Mouse (Mus musculus) kidney, adult 9 months (tissue): ENCODE data around the gene Safb2.

Source experiments
- DNase-seq: peaks from one replicate; pipeline ENCODE4 v3.0.0; 2022

The Safb2 gene

DNA sequence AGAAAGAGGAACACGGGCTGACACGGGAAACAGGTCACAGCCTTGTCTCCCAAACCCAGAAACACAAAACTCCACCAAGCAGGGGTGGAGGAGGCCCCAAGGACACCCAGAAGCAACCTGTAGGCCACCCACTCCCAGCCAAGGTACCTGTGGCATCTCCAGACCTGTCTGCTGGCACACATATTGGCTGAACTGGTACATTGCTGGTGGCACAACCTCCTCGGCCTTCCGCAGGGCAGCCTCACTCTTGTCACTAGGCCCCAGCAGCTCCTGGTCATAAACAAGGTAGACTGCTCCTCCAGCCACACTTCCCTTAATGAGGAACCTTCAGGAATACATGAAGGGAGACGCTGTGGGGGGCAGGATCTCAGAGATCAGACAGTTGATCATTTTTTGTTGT, 24.3 kb upstream of the Safb2 start:
- DNase-seq = no peak

DNA sequence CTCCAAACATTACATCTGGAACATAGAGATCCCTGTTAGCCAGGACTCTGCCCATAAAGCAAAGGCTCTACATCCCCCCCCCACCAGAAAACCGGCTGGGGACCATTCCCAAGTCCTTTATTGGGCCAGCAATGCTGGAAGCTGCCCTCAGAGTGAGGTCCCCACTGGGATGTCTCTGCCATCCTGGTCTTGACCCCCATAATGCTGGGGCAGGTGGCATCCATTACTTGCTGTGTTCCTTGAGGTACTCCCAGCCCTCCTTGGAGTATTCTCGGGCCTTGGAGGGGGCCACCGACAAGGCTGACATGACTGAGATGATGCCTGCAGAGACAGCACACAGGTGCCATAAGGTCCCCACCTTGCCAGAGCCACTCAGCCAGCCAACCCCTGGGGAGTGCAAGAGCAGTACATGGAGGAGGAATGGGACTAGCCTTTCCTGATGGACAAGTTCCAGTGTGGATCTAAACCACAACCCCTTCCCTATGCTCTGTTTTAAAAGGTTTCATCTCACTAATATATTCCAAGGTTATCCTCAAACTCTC, 23.2 kb upstream of the Safb2 start:
- no peak for DNase-seq

DNA sequence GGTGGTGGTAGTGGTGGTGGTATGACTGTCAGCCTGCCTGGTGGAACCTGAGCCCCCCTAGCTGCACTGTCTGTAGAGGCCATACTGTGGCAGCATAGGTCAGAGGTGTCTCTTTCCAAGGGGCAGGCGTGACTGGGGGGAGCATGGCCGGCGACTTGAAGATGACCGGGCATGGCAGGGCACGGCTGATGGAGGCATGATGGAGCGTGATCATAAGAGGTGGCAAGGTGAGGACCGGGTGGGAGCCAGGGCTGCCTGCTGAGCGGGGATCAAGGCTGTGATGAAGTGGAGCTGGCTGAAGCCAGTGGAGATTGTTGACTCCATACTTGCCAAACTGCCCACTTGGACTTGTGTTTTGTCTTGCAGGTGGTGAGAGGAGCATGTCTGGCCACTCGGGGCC, 21.0 kb upstream of the Safb2 start:
- no peak for DNase-seq

DNA sequence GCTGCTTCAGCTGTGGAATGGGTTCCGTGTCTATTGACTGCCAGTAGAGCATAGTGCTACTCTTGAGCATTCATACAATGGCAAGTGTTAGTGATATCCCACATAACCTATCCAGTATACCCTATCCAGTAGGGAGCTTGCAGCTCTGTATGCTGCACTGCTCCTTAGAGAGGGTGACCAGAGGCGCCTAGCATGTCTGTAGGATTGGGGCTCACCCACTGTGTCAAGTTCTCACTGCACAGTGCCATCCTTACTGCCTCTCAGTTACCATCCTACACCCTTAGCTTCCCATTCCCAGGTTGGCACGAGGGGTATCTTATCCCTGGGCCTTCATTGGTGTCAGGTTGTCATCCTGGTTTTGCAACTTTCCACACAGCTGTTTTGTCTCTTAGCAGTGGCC, 20.0 kb upstream of the Safb2 start:
- DNase-seq = no peak

DNA sequence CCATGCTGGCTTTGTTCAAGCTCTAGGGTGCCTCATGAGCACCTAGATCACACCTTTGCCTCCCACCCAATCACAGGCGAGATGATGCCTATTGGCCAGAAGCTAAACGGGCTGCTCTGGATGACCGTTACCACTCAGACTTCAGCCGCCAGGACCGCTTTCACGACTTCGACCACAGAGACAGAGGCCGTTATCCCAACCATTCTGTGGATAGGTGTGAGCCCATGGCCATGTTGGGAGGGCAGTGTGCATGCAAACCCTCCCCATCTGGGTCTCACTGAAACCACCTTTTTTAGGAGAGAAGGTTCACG, 19.6 kb upstream of the Safb2 start:
- no peak for DNase-seq

DNA sequence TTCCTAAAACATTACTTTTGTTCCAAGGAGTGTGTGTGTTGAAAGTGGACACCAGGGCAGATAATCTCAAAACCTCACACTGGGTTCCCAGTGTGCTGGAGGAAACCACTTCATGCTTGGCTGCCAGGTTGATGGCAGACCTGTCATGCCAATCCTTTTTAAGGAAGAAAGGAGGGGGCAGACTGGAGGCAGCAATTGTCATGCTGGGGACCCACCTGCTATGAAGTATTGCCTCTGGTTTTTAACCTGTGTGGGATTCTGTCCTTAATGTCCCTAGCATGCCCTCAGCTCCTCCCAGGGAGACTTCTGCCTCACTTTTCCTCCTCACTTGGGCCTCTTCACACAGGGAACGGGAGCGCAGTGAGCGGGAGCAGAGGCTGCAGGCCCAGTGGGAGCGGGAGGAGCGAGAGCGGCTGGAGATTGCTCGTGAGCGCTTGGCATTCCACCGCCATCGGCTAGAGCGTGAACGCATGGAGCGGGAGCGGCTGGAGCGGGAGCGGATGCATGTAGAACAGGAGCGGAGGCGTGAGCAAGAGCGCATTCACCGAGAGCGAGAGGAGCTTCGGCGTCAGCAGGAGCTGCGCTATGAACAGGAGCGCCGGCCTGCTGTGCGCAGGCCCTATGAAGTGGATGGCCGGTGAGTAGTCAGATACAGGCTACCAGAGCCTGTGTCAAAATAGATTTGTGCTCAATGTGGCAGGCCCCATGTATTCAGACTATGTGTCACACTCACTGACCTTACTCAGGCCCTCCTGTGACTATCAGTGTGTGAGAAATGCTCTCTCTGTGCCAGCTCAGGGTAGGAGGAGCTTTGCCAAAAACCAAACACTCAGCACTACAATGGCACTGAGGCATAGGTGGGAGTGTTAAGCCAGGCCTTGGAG, 19.0 kb upstream of the Safb2 start:
- DNase-seq = no peak

DNA sequence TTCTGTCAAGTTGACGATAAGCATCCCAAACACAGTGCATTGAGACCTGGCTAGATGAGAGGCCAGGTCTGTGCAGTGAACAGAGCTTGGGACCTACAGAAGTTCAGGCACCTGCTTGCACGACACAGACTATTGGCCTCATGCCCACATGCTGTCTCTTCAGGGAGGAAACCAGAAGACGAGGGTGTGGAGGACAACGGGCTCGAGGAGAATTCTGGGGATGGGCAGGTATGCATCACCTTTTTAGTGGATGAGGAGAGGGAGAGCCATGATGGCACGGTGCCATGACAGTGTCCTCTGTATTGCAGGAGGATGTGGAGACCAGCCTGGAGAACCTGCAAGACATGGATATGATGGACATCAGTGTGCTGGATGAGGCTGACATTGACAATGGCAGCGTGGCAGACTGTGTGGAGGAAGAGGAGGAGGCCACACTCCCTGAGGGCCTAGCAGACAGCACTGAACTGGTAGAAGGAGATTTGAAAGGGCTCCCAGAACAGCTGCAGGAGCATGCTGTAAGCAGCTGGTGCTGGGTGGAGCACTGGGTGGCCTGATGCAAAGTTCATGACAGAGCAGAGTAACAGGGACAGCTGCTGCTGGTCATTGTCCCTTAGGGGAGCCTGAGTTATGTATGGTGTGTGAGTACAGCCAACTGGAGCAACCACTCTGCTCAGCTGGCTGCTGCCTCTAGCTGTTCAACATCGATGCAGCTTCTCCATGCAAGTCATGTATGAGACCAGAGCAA, 9.3 kb upstream of the Safb2 start:
- no peak for DNase-seq

DNA sequence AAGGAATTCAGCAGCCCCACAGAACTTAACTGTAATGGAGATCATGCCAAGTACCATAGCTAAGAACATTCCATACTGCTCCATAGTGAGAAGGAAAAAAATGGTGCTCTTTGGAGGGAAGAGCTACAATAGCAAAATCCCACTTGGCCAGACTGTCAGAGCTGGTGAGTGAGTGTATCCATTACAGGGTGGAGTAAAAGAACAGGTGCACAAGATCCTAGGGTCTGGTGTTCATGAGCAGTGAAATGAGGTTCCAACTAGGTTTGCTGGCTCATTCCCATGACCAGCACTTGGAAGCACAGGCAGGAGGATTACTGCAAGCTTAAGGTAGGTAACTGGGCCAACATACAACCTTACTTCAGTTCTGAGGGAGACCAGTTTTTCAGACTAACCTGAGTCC, 8.2 kb upstream of the Safb2 start:
- DNase-seq = no peak

DNA sequence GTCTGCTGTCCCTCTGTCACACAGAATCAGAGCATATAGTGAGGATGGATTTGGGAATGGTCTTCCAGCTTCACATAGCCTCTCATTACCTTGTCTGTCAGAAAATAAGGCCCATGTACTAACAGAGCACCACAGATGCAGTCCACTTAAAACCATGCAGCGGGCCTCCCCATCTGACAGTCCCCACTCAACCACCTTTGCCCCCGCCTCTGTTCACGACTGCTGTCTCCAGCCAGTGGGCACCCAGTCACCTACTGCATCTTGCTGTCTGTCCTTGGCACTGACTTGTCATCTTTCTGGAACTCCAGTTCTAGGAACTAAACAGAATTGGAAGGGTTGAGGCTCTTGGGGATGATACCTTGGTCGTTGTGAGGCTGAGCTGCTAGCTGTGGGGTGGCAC, 4.5 kb upstream of the Safb2 start:
- no peak for DNase-seq

DNA sequence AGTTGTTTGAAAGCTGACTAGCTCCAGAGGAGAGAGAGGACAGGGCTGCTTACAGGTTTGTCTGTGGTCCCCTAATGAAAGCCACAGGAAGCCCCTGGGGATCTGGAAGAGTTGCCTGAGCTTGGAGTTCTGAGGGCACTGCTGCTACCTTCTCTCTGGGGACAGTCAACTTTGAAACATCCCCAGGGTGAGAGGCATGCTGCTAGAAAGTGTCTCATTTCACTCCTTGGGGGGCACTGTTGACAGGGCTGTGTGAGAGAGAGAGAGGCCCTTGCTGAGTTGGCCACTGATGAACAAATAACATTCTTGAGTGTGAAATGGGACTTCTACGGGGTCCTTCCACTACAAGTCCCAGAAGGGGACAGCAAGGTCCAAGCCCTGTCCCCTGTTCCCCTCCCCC, 3.4 kb upstream of the Safb2 start:
- no peak for DNase-seq

DNA sequence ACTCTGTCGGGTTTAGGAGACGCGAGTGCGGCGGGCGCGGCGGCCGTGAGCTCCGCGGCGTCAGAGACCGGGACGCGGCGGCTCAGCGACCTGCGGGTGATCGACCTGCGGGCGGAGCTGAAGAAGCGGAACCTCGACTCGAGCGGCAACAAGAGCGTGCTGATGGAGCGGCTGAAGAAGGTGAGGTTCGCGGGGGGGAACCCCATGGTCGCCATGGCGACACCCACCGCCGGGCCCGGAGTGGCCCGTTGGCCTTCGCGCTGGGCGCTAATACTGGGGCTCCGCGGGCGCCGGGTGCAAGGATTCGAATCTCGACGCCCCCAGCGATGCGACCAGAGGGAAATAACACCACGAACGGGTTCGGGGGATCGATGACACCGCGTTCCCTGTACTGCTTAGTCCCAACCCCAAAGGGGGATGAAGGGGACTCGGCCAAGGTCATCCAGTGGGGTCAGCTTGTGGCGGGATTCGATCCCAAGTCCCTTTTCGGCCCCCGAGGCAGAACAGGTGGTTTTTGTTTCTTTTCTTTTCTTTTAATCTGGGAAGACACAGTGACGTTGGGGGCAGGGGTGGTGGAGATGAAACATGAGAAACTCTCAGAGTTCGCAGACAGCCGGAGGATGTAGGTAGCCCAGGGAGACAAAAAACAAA, 911 bp upstream of the Safb2 start:
- DNase-seq = peak; percentile 44

DNA sequence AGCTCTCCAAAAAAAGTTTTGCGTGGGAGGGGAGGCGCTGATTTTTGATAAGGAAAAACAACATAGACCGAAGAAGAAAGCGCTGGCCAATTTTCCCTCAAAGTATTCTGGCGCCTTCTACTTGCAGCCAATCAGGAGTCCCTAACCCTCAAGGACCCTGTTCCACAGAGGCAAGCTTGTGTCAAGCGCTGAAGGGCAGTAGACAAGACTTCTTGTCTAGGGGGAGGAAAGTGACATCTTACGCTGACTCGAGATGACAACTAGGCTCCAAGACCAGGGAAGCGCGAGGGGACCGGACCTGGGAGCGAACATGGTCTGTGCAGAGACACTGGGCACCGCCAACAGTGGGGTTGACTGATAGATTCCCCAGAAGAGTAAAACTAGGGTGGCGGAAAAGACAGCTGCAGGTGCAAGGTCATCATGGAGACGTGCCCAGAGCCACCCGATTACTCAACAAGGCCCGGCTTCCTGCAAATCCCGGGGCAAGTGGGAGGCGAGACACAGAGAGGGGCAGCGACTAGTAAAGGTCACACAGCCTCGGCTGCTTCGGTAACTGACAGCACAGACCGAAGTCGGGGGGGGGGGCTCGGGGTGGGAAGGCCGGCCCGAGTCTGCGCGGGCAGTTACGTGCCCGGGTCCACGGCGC, 651 bp downstream of the Safb2 start:
- peak; percentile 53 for DNase-seq

DNA sequence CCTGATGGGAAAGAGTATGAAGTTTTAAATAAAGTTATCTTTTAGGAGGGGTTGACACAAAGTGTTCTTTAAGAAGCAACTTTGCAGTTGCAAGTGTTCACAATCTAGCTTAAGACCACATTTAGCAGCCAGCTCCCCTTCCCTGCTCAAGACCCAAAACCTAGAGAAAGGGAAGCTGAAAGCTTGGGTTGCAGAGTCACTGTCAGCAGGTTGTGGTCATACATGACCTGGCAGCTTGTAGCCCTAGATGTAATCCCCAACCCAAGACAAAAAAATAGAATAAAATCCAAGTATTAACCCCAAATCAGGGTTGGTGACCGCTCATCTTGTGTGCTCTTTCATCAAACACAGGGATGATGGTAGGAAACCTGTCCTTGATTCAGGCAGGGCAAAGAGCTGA, 1.3 kb downstream of the Safb2 start:
- DNase-seq = no peak

DNA sequence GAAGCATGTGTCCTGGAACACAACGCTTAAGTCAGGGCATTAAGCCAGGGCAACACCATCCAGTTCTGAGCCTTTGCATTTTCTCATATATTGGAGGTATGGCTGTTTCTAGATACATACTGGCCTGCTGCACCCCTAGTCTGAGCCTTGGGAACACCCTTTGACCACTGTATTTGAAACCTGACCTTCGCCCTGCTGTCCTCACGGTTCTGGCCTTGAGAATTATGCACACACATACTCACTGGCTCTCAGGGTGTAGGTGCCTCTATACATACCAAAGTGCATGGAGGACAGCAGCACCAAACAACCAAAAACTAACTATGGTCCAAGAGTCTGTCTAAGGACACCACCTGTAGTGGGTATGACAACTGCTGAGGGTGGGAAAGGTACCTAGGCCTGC, 11.4 kb downstream of the Safb2 start:
- no peak for DNase-seq

DNA sequence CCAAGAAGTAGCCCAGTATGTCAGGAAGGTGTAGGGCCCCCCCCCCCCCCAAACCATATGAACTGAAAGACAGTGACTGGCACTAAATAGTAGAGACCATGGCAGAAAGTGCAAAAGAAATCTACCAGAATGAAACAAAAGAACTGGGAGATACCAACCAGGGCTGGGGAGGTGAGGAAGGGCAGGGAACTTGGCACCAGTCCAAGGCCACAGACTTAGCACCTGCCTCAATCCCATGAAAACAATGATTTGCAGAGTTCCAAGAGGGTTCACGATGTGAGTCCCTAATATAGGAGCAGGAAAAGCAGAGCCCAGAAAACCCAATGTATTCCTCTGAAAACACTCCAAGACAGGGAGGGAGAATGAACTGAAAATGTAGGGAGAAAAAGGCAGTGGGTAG, 12.2 kb downstream of the Safb2 start:
- peak; percentile 36 for DNase-seq

DNA sequence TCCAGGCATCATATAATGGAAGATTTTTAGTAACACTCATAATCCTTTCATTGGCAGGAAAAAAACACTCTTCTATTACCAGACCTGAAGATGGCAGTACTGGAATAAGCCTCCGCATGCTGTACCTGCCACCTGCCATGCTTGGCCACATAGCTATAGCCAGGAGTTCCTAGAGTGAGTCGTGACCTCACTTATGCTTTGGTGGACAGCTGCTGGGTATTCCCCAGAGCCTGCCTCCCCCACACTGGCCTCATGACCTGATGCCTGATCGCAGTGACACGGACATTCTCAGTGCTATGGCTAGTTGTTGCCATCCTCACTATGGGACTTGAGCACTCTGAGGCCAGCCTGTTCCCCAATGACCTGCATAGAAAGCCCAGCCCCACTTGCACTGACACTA, 14.1 kb downstream of the Safb2 start:
- DNase-seq = no peak

DNA sequence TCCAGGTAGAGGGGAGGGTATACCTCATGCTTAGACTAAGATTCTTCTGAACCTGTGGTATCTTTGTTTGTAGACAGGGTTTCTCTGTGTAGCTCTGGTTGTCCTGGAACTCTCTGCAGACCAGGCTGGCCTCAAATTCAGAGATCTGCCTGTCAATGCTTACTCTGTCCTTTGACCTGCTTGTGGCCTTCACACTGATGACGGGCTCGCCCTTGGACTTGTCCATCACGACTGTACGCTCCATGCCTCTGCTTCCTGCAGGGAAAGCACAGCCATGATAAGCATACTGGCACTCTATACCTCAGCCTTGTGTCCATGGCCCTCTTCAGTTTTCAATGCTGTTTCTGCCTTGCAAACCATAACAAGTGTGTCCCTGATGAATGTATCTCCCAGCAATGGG, 17.0 kb downstream of the Safb2 start:
- DNase-seq = no peak

DNA sequence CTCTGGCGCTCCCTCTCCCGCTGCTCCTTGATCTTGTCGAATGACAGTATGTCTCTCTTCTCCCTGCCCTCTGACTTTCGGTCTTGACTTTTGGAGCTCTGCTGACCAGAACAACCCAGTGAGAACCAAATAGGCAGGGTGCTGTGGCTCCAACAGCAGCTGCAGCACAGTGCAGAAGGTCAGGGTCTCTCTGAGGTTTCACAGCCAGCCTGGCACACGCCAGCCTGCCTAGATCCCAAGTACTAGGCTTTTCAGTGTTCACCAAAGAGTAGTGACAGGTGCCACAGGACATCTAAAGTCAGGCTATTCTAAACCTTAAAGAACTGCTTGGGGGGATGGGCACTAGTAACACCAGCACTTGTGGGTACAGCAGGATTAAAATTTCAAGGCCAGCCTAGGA, 17.5 kb downstream of the Safb2 start:
- DNase-seq = no peak

DNA sequence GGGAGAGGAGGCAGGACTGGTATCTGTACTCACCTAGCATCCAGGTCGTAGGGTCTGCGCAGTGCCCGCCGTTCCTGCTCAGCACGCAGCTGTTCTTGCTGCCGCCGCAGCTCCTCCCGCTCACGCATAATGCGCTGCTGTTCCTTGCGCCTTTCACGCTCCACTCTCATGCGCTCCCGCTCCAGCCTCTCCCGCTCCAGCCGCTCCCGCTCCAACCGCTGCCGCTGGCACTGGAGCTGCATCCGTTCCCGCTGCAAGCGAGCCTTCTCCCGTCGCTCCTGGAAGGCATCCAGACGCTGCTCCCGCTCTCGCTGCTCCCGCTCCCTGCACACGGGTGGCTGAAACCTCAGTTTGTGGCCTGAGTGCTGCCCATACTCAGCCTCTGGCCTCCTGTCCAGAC, 18.1 kb downstream of the Safb2 start:
- DNase-seq = no peak

DNA sequence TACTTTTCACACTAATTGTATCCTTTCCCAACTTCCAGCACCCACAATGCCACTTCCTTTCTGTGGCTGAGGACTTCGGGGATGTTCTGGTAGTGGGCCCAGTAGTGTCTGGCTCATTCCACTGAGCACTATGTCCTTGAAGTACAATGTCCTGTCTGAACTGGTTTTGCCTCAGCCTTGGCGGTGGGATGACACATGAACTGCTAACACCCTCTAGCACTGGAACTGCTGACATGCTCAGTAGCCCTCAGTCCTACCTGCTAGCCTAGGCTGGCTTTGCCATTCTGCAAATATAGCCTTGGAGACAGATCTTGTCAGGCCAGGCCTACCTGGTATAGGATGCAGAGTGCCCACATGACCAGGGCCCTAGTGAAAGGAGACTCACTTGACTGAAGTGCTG, 22.5 kb downstream of the Safb2 start:
- no peak for DNase-seq

DNA sequence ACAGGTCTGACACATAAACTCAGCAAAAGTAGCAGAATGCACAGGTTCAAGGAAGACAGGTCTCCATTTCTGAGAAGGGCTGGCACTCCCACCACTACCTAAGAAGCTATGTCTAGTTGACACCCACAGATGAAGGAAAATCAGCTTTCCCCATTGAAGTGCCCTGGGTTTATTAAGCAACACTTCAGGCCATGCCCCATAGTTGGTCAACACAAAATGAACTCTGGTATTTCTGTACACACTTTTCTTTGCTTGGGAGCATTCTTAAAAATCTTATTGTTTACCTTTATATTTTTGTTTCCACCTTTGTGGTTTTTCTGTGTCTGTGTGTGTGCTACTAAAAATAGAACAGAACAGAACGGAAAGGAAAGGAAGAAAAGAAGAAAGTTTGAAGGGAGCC, 24.3 kb downstream of the Safb2 start:
- no peak for DNase-seq

DNA sequence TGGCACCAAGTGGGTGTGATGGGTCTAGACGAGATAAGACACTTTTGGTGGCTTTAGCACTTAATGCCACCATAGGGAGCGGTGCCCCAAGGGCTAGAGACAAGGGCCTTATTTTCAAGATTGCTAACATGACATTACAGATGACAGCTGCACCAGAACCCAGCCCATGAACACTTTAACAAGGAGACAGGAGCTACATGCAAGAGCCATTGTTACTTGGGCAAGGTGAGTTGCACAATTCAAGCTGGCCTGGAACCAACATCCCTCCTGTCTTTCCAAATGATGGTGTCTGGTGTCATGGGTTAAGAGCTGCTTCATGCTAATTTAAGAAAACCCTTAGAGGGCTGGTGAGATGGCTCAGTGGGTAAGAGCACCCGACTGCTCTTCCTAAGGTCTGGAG, 25.0 kb downstream of the Safb2 start:
- no peak for DNase-seq

DNA sequence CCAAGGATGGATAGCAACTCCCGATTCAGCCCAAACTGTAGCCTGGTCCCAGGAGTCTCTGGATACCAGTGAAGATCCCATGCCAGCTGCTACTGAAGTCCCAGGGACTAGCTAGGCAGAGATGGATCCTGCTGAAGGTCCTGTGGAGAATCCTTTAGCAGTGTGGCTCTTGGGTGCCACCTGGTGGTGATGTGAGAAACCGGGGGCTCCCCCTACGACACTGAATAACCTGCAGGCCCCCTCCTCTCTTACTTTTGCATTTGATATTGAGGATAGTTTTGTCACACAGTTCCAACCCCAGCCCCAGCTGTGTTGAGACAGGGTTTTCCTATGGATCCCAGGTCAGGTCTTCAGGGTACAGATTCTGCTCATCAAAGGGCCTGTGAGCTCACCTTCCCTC, 25.9 kb downstream of the Safb2 start:
- peak; percentile 62 for DNase-seq
